Mouse (Mus musculus) heart, postnatal 25 days (tissue): ENCODE measurements around the gene Vac14. TPM values are rescaled to one million over a fixed set of nuclear protein-coding genes. Genes with fewer than 3 reads are reported as not detected.

ENCODE experiments used
- DNase-seq: peaks from one replicate; pipeline ENCODE4 v3.0.0; 2022; ENCODE audit warnings: low spot score
- intact Hi-C: fragments of 180-260 bp; cut with DNase I; formaldehyde crosslinking; loops from one replicate; pipeline ENCODE4 v1.15.1; 2025
- total RNA-seq, 2 experiments: library from RNA; stranded (reverse); gene quantifications; 2 replicates each; pipeline ENCODE4 v1.2.3; 2021

Vac14 gene
- total RNA-seq, 2 experiments from 2014 or later = 14.7 to 15.3 TPM

DNA sequence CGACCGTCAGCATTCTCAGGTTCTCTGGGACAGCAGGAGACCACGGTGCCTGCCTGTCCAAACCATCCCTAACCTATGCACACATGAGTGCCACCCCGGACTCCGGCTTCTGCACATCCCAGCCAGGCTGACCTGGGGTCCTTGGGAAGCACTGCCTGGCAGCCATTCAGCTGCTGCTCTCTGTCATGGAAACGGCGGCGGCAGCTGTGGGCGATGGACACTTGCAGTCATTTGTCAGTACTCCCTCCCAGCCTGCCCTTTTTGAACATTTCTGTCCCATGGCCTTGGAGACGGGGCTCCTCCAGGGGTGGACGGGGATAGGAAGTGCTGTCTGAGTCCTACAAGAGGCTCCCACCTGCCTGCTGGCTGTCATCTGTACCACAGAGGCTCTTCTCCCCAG lies 90.0 kb downstream of the Vac14 start:
- intact Hi-C loops = no loop called here
- no peak for DNase-seq

- no peak for DNase-seq
- intact Hi-C loops = no loop called here
These were observed 92.2 kb downstream of the Vac14 start for GRCm38 (mm10) chr8:110710593-110710992.

DNA sequence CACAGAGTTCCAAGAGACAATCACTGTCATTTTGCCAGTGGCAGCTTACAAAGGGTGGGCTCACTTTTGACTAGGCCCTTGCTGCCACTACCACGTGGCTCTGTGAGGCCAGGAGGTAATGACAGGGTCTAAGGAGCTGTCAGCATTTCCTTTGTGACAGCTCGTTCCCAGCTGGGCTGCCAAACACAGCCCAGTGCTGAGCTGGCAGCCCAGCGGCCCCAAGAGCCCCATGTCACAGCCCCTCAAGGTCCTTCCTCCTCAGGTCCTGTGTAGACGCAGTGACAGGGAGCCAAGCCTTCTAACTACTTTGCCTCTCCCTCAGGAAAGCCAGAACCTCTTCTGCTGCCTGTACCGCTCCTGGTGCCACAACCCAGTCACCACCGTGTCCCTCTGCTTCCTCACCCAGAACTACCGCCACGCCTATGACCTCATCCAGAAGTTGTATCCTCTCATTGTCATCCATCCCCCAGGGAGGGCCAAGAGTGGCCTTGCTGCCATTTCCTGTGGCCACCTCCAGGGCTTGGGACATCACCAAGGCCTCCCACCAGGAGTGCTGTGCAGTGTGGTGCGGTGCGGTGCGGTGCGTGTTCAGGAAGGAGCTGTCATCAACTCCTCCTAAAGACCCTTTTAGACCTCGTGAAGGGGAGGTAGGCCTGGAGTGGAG lies 93.0 kb downstream of the Vac14 start:
- intact Hi-C loops = no loop called here
- DNase-seq = peak; percentile 44

GRCm38 (mm10) chr8:110713073-110713472 lies 94.7 kb downstream of the Vac14 start:
- intact Hi-C loops = no loop called here
- no peak for DNase-seq

- no peak for DNase-seq
- intact Hi-C loops = no loop called here
These were observed 96.6 kb downstream of the Vac14 start for GRCm38 (mm10) chr8:110714827-110715519.

DNA sequence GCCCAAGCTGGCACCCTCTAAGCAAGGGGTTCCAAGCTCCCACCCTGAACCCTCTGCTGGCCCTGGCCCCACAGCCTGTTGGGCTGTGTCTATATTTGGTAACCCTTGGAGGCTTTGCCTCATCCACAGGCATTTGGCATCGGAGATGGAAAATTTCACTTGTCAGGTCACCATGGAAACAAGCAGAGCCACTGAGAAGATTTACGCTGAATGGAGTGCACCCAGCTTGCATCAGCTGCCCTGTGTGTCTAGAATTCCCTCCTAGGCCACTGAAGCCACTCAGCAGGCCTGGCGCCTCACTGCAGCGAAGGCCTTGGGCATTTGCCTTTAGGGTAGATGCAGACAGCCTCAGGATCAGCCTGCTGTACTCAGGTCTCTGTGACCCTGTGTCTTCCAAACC lies 97.7 kb downstream of the Vac14 start:
- peak; percentile 55 for DNase-seq
- intact Hi-C loops = no loop called here

DNA sequence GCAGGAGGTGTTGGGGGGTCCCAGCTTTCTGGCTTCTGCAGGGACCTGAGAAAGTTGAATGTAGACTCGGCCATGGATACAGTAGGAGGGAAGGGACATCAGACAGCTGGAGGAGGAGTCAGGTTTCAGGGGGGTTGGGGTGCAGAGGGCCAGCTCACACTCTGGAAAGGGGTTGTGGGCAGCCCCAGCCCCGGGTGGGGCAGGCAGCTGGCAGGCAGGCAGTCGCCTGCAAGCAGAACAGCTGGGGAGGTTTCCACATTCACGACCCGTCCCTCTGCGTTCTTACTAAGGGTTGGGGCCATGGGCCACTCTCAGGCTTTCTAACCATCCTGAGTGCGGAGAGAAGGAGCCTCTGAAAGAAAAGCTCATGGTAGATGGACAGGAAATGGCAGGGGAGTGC lies 98.7 kb downstream of the Vac14 start:
- intact Hi-C loops = no loop called here
- no peak for DNase-seq

DNA sequence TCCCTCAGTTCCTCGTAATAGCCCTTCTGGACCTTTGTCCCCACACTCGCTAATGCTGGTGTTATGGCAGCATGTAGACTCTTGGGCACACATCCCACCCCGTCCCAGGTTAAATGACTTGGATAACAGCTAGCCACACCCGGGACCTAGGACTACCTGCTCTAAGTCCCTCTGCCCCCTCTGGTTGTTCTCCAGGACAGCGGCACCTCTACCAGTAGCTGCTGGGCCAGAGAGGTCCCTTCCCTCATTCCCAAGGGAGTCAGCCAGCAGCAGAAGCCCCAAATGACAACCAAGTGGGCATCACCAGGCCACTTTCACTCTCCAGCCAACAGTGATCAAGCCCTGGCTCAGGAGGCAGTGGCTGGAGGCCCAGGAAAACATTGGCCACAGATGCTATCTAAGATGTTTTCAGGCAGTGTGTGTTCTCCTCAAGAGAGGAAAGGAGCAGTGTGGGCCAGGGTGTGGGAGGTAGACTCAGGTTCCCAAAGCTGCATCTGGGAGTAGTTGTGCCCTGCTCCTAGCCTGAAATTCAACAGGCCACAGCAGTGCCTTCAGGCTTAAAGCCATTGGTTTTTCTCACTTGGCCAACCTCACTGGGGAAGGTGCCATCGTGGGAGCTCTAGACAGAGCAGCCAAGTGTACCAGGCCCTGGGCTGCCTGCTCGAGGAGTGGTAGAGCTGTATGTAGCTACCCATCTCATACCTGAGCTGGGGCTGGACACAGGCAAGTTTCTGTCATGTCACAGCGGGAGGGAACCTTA lies 100.0 kb downstream of the Vac14 start:
- DNase-seq = no peak
- intact Hi-C loops = no loop called here

- DNase-seq = peak; percentile 70
- intact Hi-C loops = no loop called here
These were observed 100.7 kb downstream of the Vac14 start for GRCm38 (mm10) chr8:110718969-110719670.

DNA sequence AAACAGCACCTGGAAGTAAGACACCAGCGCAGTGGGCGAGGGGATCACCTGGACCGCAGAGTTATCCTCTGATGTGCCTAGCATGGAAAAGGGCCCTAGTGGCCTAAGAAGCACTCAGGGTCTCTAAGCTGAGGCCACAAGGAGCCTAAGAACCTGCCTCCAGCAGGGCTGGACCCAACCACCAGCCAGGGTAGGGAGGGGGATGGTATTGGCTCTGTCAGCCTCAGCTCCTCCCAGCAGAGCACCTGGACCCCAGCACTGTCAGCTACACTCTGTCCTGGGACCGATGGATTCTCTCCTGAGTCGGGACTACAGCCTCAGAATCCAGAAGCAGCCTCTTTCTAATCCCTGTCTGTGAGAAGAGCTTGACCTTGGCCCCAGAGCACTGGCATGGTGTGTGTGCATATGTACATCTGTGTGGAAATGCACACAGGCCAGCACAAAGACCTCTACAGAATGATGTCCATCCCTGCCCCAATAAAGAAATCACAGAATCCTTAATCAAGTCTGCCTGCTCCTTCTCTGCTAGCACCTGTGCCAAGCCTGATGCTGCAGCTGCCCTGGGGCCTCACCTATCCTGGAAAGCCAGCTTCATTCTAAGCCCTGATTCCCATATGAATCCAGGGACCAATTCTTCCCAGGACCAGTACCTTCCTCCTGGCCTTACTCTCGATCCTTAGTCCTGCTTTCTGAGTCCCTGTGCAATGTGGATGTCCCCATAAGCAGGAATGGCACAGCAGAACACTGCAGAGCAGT lies 101.7 kb downstream of the Vac14 start:
- no peak for DNase-seq
- intact Hi-C loops = no loop called here

DNA sequence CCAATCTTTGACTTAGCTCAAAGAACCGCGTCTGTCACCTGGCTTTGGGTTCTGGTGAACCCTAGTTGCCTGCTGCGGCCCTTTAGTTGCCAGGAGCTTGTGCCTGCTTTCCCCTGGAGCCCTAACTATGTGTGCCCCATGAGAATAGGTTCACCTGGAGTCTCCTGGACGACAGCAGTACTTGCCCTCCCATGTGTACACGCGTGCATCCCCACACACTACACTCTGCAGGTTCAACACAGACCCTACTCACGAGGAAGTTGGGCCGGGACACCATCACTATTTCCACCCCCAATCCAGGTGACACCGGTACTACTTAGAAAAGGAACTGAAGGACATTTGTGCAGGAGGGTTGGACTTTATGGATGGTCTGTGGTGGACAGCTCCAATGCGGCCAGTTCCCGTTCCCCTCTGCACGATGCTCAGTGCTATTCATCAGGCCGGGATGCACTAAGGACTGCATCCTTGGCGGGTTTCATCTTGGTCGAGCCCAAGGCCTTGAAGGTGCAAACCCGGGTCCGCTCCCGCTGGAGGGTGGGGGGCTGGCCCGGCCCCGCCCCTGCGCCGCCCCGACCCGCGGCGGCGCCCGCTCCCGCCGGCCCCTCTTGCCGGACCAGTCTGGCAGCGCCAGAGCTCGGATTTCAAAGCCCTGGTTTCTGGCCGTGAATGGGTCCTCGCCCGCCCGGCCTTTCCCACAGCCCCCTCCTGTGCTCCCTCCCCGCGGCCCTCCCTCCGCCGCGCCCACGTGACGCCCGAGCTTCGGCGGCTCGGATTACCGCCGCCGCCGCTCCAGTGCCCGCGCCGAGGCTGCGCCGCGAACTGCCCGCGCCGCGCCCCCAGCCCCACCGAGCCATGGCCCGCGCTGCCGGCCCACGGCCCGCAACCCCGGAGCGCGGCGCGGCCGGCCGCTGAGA lies 102.6 kb downstream of the Vac14 start, which contains the start of gene Mtss1l:
TSS of gene Mtss1l (plus strand) at position 792 of the 914 bp plus-strand sequence.
- DNase-seq = peak; percentile 70
- intact Hi-C loops = no loop called here

DNA sequence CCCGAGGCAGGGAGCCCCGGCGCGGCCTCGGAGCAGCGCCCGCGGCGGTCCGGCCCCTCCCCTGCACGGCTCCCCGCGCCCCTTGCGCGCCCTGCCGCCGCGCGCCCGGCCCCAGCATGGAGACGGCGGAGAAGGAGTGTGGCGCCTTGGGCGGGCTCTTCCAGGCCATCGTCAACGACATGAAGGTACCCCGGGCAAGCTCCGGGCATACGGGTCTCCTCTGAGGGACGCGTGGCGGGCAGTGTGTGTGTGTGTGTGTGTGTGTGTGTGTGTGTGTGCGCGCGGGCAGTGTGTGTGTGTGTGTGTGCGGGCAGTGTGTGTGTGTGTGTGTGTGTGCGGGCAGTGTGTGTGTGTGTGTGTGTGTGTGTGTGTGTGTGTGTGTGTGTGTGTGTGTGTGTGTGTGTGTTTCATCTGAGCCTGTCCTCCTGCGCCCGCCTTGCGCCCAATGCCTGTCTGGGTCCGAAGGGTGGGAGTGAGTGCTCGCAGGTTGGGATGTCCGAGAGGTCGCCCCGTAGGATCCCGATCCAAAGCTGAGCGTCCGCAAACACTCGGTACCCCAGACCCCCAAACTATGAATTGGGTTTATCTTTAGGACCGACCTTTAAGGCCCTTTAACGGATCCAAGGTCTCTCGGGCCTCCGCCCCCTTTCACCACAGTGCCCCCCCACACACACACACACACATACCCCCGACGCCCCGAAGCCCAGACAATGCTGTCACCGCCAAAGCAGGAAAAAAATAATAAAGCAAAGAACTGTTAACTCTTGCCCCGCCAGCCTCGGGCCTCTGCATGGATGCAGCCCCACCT lies 103.4 kb downstream of the Vac14 start:
- no peak for DNase-seq
- intact Hi-C loops = no loop called here

DNA sequence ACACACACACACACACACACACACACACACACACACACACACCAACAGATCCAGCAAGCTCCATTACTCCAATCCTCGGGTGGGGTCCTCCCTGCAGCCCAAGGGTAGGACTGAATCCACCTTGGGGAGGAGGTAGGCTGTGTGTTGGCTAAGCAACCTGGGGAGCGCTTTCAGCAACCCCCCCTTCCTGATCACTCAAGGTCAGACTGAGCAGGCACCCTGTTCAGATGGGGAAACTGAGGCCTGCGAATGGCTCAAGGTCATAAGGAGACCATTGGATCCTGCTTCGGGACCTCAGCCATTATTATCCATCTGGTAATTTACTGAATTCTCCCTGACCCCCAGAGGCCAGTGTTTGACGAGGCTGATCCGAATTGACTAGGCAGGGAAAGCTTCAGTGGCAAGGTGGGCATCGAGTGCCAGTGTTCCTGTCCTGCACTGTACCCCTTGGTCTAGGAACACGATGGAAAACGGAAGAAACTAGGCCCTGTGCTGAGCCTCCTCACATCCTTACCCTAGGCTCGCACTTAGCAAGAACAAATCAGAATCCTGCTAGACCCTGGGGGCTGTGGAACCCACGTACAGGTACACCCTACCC lies 104.1 kb downstream of the Vac14 start:
- intact Hi-C loops = no loop called here

GRCm38 (mm10) chr8:110724493-110724892 lies 106.1 kb downstream of the Vac14 start:
- no peak for DNase-seq
- intact Hi-C loops = no loop called here

More for the DNA sequence above, 104.1 kb downstream of the Vac14 start:
- no peak for DNase-seq

DNA sequence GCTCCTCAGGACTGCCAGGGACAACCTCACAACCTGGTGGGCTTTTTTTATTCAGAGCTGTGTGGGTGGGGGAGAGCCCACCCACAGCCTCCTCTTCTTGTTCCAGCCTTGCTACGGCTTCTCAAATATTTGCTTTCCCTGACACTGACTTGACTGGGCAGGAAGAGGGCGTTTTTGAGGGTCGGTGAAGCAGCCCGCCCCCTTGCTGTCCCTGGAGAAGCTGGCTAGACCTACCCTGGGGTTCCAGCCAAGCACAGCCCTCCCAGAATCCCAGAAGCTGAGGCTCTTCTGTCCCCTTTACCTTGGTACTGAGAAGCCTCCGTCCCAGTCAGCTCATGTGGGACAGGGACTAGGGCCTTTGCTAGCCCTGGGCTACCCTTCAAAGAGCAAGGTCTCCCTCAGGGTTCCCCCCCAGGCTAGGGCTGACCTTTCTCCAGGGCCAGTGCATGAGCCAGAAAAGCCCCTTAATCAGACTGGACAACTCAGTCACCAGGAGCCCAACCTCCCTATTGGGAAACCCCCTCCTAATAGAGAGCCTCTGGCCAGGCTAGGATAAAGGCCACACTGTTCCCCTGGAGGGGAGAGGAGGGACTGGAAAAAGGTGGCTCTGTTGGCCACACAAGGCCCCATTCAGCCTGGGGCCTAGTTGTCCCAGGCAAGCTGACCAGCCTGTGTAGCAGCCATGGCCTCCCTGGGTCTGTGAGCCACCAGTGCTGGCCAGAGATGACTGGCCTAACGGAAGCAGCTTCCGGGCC lies 106.9 kb downstream of the Vac14 start:
- intact Hi-C loops = no loop called here
- no peak for DNase-seq

DNA sequence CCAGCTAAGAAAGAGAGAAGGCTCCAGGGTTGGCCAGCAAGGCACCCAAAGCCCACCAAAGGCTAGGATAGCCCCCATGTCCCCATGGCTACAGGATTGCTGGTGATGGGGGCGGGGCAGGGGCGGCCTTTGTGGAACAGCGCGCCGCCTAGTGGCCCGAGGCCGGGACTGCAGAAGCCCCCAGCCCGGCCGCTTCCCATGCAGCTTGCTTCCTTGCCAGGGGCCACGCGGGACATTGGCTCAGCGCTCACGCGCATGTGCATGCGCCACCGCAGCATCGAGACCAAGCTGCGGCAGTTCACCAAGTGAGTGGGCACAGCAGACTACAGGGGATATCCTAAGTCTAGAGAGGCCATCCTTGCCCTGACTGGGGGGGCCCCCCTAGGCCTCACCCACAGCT lies 108.5 kb downstream of the Vac14 start:
- intact Hi-C loops = loop anchor here (1.0 kb wide), 1 partner anchor 81 kb away; no protein-coding TSS in a partner anchor
- no peak for DNase-seq
